Mouse (Mus musculus) thymus, adult 2 months (tissue): Measurements from ENCODE around the gene Tha1. TPM values are rescaled to one million over a fixed set of nuclear protein-coding genes. Genes with fewer than 3 reads are reported as not detected.

Experiments
- DNase-seq: peaks from one replicate; pipeline ENCODE4 v3.0.0; 2021
- H3K27ac ChIP-seq: fragments of 200-500 bp; 2 replicates; pipeline ENCODE4 v1.5.1; 2012; ENCODE audit warnings: low read length, control low read depth; ENCODE audit not compliant: control insufficient read depth, insufficient read depth
- H3K27me3 ChIP-seq: fragments of 200-500 bp; 2 replicates; pipeline ENCODE4 v1.6.1; 2012; ENCODE audit warnings: mild to moderate bottlenecking, low read length, moderate library complexity, mixed read lengths; ENCODE audit not compliant: control insufficient read depth, insufficient read depth
- H3K36me3 ChIP-seq: fragments of 200-500 bp; 2 replicates; pipeline ENCODE4 v1.6.1; 2012; ENCODE audit warnings: mild to moderate bottlenecking, low read length, moderate library complexity; ENCODE audit not compliant: control insufficient read depth, insufficient read depth
- H3K4me1 ChIP-seq: fragments of 200-500 bp; replicated peaks from 2 replicates; pipeline ENCODE4 v1.6.1; 2012; ENCODE audit warnings: low read length; ENCODE audit not compliant: control insufficient read depth, insufficient read depth
- H3K4me3 ChIP-seq: fragments of 200-500 bp; 2 replicates; pipeline ENCODE4 v1.5.1; 2012; ENCODE audit warnings: mild to moderate bottlenecking, low read length, control low read depth, moderate library complexity; ENCODE audit not compliant: control insufficient read depth, insufficient read depth
- CTCF ChIP-seq: fragments of 200-500 bp; IDR thresholded peaks from 2 replicates; pipeline ENCODE4 v1.5.1; 2012; ENCODE audit warnings: mild to moderate bottlenecking, control low read depth, low read length, moderate library complexity, borderline replicate concordance; ENCODE audit not compliant: control insufficient read depth, poor library complexity, insufficient read depth; ENCODE audit errors: extremely low read depth
- POLR2A ChIP-seq: fragments of 200-500 bp; IDR thresholded peaks from 2 replicates; pipeline ENCODE4 v1.6.1; 2012; ENCODE audit warnings: mild to moderate bottlenecking, low read length, control low read depth, moderate library complexity; ENCODE audit not compliant: control insufficient read depth, poor library complexity, insufficient read depth; ENCODE audit errors: extremely low read depth
- WGBS: fragments of 180-500 bp; shearing (Covaris S2); methylation state at CpG from one replicate; pipeline ENCODE4 v1.1.7; 2018; 5-methylcytosine and 5-hydroxymethylcytosine counted together
- polyA plus RNA-seq: library from polyadenylated mRNA; depleted of rRNA; stranded (reverse); fragments of >200 nt; gene quantifications from 2 replicates; pipeline ENCODE4 v1.2.3, GENCODE M21; 2012

The Tha1 gene
- polyA plus RNA-seq, 1 experiment = 16.9 TPM

GRCm38 (mm10) chr11:117864805-117865204 lies 8.5 kb downstream of the Tha1 start:
- no peak for DNase-seq
- H3K27ac ChIP-seq = no peak overlapping the region
- no peaks in the 10 kb centered on the region for H3K36me3 ChIP-seq
- H3K4me3 ChIP-seq = no peak overlapping the region
- H3K4me1 ChIP-seq = peaks cover 4% of the 10 kb centered on the region; the same call in 1 of the 2 replicates
- WGBS = 59% methylated on average over 2 of the region's 2 CpGs
- TF ChIP-seq POLR2A (no peak), CTCF (no peak)
- H3K27me3 ChIP-seq = no peaks in the 10 kb centered on the region; the same call in 1 of the 2 replicates

DNA sequence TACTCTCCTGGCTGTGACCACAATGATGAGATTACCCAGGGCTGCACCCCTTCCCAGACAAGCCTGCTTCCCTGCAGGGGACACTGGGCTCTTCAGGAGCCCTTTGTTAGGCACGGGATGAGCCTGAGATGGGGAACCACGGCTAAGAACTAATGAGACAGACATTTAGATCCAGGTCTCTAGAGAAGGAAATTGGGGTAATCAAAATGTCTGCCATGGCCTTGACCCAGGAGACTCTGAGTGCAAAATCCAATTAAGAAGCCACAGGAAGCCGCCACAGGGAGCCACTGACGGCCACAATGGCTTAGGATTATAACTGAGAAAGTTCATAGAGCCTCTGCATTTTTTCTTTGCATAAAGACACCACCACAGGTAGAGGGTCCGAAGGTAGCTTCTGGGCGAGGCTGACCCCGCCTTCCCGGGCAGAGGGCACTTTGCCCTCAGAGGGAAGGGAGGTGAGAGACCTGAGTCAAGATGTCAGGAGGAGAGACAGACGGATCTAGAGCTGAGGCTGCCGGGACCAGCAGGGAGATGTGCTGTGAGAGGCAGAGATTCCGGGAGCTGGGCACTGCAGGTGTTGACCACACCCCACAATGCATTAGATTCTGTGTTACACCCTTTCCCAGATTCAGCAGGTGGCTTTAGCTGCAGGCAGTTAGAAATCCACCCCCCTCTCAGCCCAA lies 10.0 kb downstream of the Tha1 start:
- 83% methylated on average over 11 of the region's 11 CpGs for WGBS
- Histone ChIP-seq H3K4me3 (no peak overlapping the region), H3K27ac (no peak overlapping the region), H3K4me1 (peaks cover 4% of the 10 kb centered on the region; the same call in 1 of the 2 replicates), H3K36me3 (no peaks in the 10 kb centered on the region), H3K27me3 (no peaks in the 10 kb centered on the region; the same call in 1 of the 2 replicates)
- DNase-seq = no peak
- no peak for TF ChIP-seq CTCF
- TF ChIP-seq POLR2A = no peak

DNA sequence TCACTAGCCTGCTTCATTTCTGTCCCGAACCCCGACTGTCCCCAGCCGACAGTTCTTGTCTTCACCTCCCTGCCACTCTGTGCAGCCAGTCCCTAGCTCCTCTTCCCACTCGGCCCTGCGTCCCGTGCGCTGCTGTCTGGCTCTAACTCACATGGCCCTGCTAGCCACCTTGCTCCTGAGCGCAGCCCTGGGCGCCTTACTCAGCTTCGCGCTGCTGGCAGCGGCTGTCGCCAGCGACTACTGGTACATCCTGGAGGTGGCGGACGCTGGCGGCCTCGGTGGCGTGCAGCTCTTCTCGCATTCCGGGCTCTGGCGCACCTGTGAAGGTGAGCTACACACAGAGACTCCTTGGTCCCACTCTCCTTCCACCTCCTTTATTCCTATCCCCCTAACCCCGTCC lies 12.7 kb downstream of the Tha1 start, which contains the start of gene Tmem235:
Tmem235 (plus strand) TSS at position 152 of the 400 bp plus-strand sequence.
- peaks cover 4% of the 10 kb centered on the region; the same call in 1 of the 2 replicates for H3K4me1 ChIP-seq
- 7% methylated on average over 23 of the region's 23 CpGs for WGBS

GRCm38 (mm10) chr11:117858392-117858791 lies 14.9 kb downstream of the Tha1 start:
- H3K4me1 ChIP-seq = peaks cover 4% of the 10 kb centered on the region; the same call in 1 of the 2 replicates
- H3K27ac ChIP-seq = no peak overlapping the region
- 85% methylated on average over 3 of the region's 3 CpGs for WGBS
- no peaks in the 10 kb centered on the region; the same call in 1 of the 2 replicates for H3K27me3 ChIP-seq
- TF ChIP-seq POLR2A = no peak
- TF ChIP-seq CTCF = no peak
- no peak for DNase-seq
- H3K36me3 ChIP-seq = peaks cover 32% of the 10 kb centered on the region; the same call in 1 of the 2 replicates
- no peak overlapping the region for H3K4me3 ChIP-seq

More for the DNA sequence above, 12.7 kb downstream of the Tha1 start, which contains the start of gene Tmem235:
- Histone ChIP-seq H3K27me3 (no peaks in the 10 kb centered on the region; the same call in 1 of the 2 replicates), H3K36me3 (peaks cover 17% of the 10 kb centered on the region; the same call in 1 of the 2 replicates), H3K27ac (no peak within 1 kb of the TSS), H3K4me3 (no peak within 1 kb of the TSS)
- no peak for TF ChIP-seq CTCF
- no peak for TF ChIP-seq POLR2A
- peak; percentile 37 for DNase-seq

- TF ChIP-seq POLR2A = no peak
- TF ChIP-seq CTCF = no peak
- Histone ChIP-seq H3K36me3 (peaks cover 36% of the 10 kb centered on the region; the same call in 1 of the 2 replicates), H3K27me3 (no peaks in the 10 kb centered on the region; the same call in 1 of the 2 replicates), H3K4me3 (no peak overlapping the region), H3K4me1 (peaks cover 4% of the 10 kb centered on the region; the same call in 1 of the 2 replicates), H3K27ac (no peak overlapping the region)
- 94% methylated on average over 10 of the region's 10 CpGs for WGBS
- DNase-seq = no peak
These were observed 15.8 kb downstream of the Tha1 start for GRCm38 (mm10) chr11:117857462-117857861.

DNA sequence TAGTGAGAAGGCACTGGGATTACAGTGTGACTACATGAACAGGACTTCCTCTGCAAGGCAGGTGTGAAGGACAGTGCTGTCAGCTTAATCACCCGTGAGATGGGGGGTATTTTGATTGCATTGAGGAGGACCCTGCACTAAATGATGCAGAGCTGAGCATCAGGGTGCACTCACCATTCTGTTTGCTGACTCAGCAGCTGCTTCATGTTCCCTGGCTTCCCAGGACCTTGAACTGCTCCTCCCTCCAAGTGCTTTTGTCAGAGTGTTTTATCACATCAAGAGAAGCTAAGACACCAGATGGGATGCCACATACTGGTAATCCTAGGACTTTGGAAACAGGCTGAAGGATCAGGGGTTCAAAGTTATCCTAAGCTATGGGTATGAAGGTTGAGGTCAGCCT lies 17.3 kb downstream of the Tha1 start:
- no peak overlapping the region for H3K4me3 ChIP-seq
- H3K4me1 ChIP-seq = peaks cover 4% of the 10 kb centered on the region; the same call in 1 of the 2 replicates
- no peak overlapping the region for H3K27ac ChIP-seq
- no peaks in the 10 kb centered on the region; the same call in 1 of the 2 replicates for H3K27me3 ChIP-seq
- WGBS = 89% methylated on average over 1 of the region's 1 CpGs
- H3K36me3 ChIP-seq = peaks cover 36% of the 10 kb centered on the region; the same call in 1 of the 2 replicates
- no peak for DNase-seq
- TF ChIP-seq CTCF (no peak), POLR2A (no peak)

DNA sequence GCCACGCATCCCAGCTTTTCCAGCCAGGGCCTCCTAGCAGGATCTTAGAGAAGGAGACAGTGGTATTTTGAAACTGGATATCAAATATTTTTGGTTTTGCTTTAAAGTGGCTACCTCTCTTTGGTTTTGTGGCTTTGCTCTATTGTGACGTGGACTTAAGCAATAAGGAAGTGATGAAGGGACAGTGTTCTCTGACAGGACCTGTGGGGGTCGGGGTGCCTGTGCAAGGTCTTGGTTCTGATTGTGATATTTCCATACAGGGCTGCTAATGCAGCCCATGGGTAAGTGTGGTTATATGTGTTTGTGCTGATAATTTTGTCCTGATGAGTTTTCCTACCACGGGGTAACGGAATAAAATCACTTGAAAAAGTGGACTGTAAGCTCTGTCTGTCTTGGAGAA lies 17.9 kb downstream of the Tha1 start:
- H3K4me3 ChIP-seq = no peak overlapping the region
- no peaks in the 10 kb centered on the region; the same call in 1 of the 2 replicates for H3K27me3 ChIP-seq
- peaks cover 4% of the 10 kb centered on the region for H3K4me1 ChIP-seq
- TF ChIP-seq POLR2A (no peak), CTCF (no peak)
- no peak for DNase-seq
- no peak overlapping the region for H3K27ac ChIP-seq
- 90% methylated on average over 5 of the region's 5 CpGs for WGBS
- H3K36me3 ChIP-seq = peaks cover 36% of the 10 kb centered on the region; the same call in 1 of the 2 replicates
